Mouse (Mus musculus): Measurements from ENCODE around the gene Vsx2. TPM values are rescaled to one million over a fixed set of nuclear protein-coding genes. Genes with fewer than 3 reads are reported as not detected.
"Not testable (repeated sequence)": the region's sequence is repeated elsewhere in the genome, so short reads cannot be mapped to it uniquely, and the experiment has no call there.

Vsx2 gene
- 2.5 and 5.8 TPM in 2 replicates for polyA plus RNA-seq (2012; rRNA removed)

DNA sequence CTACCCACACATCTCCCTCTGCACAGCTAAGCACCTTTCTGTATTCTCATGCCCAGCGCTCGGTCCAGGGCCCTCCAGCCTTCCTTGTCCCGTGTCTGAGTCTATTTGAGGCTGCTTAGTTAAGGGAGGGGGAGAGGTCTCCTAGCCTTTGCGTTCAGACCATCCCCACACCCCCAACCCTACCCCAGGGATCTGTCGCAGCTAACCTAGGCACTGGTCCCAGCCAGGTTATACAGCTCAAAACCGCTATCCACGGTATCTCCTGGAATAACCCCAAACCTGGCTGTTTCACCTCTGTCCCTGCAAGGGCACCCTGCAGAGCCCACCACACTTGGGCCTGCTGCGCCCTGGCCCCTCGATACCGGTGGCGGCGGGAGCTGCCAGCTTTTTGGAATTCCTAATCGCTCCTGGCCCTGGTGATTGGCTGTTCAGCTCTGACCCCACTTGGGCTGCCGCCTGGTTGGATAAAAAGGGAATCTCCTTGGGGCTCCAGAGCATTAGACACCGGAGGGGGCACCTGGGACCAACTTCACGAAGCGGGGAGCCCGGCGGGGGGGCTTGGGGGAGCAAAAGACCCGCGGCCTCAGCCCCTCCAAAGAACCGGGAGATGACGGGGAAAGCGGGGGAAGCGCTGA lies at the start of gene Vsx2:
Gene Vsx2 (plus strand): TSS at position 427 of the 635 bp plus-strand sequence.
- peak; percentile 24 for DNase-seq (ENCODE audit: low read depth)
- no peak for TF ChIP-seq POLR2A (IDR thresholded peaks at IDR 0.05; ENCODE audit: borderline replicate concordance, extremely low read depth, insufficient read depth, insufficient read length, poor library complexity, severe bottlenecking)
- TF ChIP-seq CTCF (IDR thresholded peaks at IDR 0.05; ENCODE audit: borderline replicate concordance, extremely low read depth, insufficient read depth, insufficient read length) = no peak

DNA sequence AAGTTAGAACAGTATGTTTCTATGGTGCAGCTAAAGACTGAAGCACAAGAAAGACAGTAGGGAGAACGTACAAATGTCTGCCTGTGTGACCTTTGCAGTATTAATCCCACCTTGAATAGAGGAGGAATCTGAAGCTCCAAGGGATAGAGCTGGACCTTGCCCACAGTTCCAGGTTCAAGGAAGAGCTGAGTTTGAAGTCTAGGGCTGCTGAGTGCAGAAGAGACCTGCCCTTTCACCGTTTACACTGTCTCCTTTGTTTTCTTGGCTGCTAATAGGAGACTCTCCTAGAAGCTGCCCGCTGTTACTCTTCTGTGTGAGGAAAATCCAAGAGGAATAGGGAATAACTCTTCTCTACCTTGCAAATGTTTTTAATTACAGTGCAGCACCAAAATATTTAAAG lies 45.8 kb upstream of the Vsx2 start:
- no peak for DNase-seq (ENCODE audit: low read depth)
- TF ChIP-seq POLR2A (IDR thresholded peaks at IDR 0.05; ENCODE audit: borderline replicate concordance, extremely low read depth, insufficient read depth, insufficient read length, poor library complexity, severe bottlenecking) (no peak), CTCF (IDR thresholded peaks at IDR 0.05; ENCODE audit: borderline replicate concordance, extremely low read depth, insufficient read depth, insufficient read length) (no peak)

- DNase-seq (ENCODE audit: low read depth) = no peak
- TF ChIP-seq CTCF (IDR thresholded peaks at IDR 0.05; ENCODE audit: borderline replicate concordance, extremely low read depth, insufficient read depth, insufficient read length) (no peak), POLR2A (IDR thresholded peaks at IDR 0.05; ENCODE audit: borderline replicate concordance, extremely low read depth, insufficient read depth, insufficient read length, poor library complexity, severe bottlenecking) (no peak)
Observed at GRCm38 (mm10) chr12:84524147-84525050, 45.2 kb upstream of the Vsx2 start.

- TF ChIP-seq CTCF (IDR thresholded peaks at IDR 0.05; ENCODE audit: borderline replicate concordance, extremely low read depth, insufficient read depth, insufficient read length) (no peak), POLR2A (IDR thresholded peaks at IDR 0.05; ENCODE audit: borderline replicate concordance, extremely low read depth, insufficient read depth, insufficient read length, poor library complexity, severe bottlenecking) (no peak)
Observed at GRCm38 (mm10) chr12:84525422-84525821, 44.1 kb upstream of the Vsx2 start.

GRCm38 (mm10) chr12:84530426-84530825 lies 39.1 kb upstream of the Vsx2 start:
- no peak for DNase-seq (ENCODE audit: low read depth)
- TF ChIP-seq POLR2A (IDR thresholded peaks at IDR 0.05; ENCODE audit: borderline replicate concordance, extremely low read depth, insufficient read depth, insufficient read length, poor library complexity, severe bottlenecking) (no peak), CTCF (IDR thresholded peaks at IDR 0.05; ENCODE audit: borderline replicate concordance, extremely low read depth, insufficient read depth, insufficient read length) (no peak)

More at GRCm38 (mm10) chr12:84525422-84525821, 44.1 kb upstream of the Vsx2 start:
- no peak for DNase-seq (ENCODE audit: low read depth)

GRCm38 (mm10) chr12:84531906-84532829 lies 37.4 kb upstream of the Vsx2 start:
- peak; percentile 97 for DNase-seq (ENCODE audit: low read depth)
- TF ChIP-seq CTCF (IDR thresholded peaks at IDR 0.05; ENCODE audit: borderline replicate concordance, extremely low read depth, insufficient read depth, insufficient read length) (no peak), POLR2A (IDR thresholded peaks at IDR 0.05; ENCODE audit: borderline replicate concordance, extremely low read depth, insufficient read depth, insufficient read length, poor library complexity, severe bottlenecking) (no peak)

DNA sequence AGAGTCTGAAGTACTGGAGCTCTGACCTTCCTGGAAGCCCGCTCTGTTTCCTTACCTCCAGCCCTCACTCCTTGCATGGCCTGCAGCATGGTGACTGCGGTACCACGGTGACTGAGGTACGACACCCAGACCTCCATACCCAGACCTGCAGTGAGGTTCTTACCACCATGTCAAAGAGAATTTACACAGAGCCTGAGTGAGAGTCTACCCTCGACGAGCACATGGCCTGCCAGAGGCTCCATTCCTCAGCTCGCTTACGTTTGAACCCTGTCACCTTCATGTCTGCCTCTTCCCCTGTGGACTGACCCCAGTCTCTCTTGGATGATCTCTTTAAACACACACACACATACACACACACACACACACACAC lies 36.7 kb upstream of the Vsx2 start:
- TF ChIP-seq POLR2A (IDR thresholded peaks at IDR 0.05; ENCODE audit: borderline replicate concordance, extremely low read depth, insufficient read depth, insufficient read length, poor library complexity, severe bottlenecking) = no peak
- no peak for TF ChIP-seq CTCF (IDR thresholded peaks at IDR 0.05; ENCODE audit: borderline replicate concordance, extremely low read depth, insufficient read depth, insufficient read length)
- no peak for DNase-seq (ENCODE audit: low read depth)

DNA sequence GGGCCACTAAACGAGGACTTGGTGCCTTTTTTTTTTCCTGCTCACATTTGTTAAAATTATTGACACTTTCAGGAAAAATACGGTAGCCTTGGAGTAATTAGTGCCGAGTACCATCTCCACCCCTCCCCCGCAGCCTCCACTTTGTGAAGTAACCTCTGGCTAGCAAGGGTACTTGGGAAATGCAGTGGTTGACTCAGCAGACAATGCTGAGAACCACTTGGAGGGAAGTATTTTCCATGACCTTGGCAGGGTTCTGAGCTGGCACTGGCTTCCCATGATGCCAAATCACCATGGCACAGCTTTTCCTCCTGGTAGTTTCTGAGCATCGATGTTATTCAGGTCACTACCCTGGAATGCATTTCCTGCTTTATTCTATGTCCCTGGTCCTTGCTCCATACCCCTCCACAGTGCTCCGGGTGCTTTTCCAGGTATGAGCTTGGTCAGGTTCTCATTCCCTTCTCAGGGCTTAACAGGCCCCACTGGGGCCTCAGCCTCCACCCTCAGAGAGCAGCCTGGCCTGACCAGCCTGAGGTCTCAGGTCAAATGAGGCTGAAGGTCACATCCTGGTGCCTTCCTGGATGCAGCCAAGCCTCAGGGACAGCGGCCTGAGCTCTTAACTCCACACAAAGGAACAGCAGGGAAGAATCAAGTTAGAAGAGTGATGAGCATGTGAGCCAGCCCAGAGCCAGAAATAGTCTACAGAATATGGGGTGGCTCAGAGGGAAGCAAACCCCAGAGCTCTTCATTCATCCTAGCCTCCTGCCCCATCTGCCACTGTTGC lies 35.7 kb upstream of the Vsx2 start:
- DNase-seq (ENCODE audit: low read depth) = no peak
- TF ChIP-seq POLR2A (IDR thresholded peaks at IDR 0.05; ENCODE audit: borderline replicate concordance, extremely low read depth, insufficient read depth, insufficient read length, poor library complexity, severe bottlenecking) (no peak), CTCF (IDR thresholded peaks at IDR 0.05; ENCODE audit: borderline replicate concordance, extremely low read depth, insufficient read depth, insufficient read length) (no peak)

- not testable (repeated sequence) for DNase-seq (ENCODE audit: low read depth)
- peak; percentile 38; the same call in 1 of the 2 replicates for TF ChIP-seq CTCF (IDR thresholded peaks at IDR 0.05; ENCODE audit: borderline replicate concordance, extremely low read depth, insufficient read depth, insufficient read length)
Observed at GRCm38 (mm10) chr12:84539537-84539936, 30.0 kb upstream of the Vsx2 start.

DNA sequence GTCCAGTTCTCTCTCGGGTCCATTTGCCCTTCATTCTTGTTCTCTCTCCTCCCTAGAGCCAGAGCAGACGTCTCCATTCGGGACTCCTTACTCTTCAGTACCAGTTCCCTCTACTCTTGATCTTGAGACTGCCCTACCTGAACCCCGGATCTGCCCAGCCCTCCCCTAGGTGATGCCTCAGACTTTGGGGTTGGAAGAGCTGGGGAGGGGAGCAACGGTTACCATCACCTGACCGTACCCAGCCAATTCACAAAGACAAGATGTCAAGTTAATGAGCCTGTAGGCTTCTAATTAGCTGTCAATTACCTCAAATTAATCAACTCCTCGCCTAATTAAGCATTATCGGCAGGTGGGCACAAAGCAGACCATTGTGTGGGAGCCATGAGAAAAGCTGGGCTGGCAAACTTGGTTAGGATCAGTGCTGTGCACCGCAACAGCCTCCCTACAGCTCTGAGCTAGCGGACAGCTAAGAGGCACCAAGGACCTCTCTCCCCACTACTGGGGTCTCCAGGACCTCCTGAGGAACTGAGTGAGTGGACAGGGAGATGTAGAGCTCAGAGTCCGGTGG lies 28.1 kb upstream of the Vsx2 start:
- peak; percentile 86 for DNase-seq (ENCODE audit: low read depth)

More for the DNA sequence above, 28.1 kb upstream of the Vsx2 start:
- TF ChIP-seq POLR2A (IDR thresholded peaks at IDR 0.05; ENCODE audit: borderline replicate concordance, extremely low read depth, insufficient read depth, insufficient read length, poor library complexity, severe bottlenecking) (no peak), CTCF (IDR thresholded peaks at IDR 0.05; ENCODE audit: borderline replicate concordance, extremely low read depth, insufficient read depth, insufficient read length) (no peak)

All from brain, embryonic 14.5 days (tissue).